Mouse (Mus musculus) monocyte, adult 5-6 weeks (primary cell): ENCODE measurements around the gene Gstt2. TPM values are rescaled to one million over a fixed set of nuclear protein-coding genes. Genes with fewer than 3 reads are reported as not detected.

Experiments
- ATAC-seq: fragments of 153-309, 156-312 bp; replicated peaks from 2 replicates; pipeline ENCODE4 v1.8.0; 2017; ENCODE audit warnings: mild to moderate bottlenecking; ENCODE audit not compliant: low TSS enrichment, insufficient number of reproducible peaks, severe bottlenecking, poor library complexity, low FRiP score
- total RNA-seq: library from RNA; stranded (forward); fragments of 200-1000, 200-491, 200-594 nt; gene quantifications from 3 replicates; pipeline ENCODE4 v1.2.3, GENCODE M21; 2017

The Gstt2 gene
- total RNA-seq, 1 experiment from 2014 or later = 10.7 TPM

DNA sequence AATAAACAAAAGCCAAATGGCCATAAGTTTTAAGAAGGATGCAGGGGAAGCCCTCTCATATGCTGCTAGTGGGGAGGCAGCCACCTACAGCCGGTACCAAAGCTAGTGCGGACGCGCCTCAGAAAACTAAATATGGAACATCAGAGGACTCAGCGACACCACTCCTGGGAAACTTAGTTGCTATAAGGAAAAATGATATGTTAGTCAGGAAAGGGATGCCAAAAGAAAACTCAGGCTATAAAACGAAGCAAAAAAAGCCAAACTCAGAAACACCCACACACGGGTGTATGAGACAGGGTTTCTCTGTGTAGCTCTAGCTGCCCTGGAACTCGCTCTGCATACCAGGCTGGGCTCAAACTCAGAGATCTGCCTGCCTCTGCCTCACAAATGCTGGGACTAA, 48.9 kb downstream of the Gstt2 start:
- ATAC-seq = no peak

- ATAC-seq = no peak
Measured at GRCm38 (mm10) chr10:75785442-75785841, 51.8 kb downstream of the Gstt2 start.

Other genes with a start within 250 kb of the Gstt2 start
- 0.75 to 2.8 TPM (median 1.8 TPM) in 3 replicates for gene Ggt5, start 248.1 kb downstream of the Gstt2 start, total RNA-seq
- gene Susd2, start 193.4 kb downstream of the Gstt2 start, total RNA-seq = 0.75 TPM in 1 of 3 replicates, not detected in the others
- 29.4 to 38.1 TPM (median 35.0 TPM) in 3 replicates for gene Cabin1, start 73.1 kb downstream of the Gstt2 start, total RNA-seq
- 13.5 to 18.8 TPM (median 16.8 TPM) in 3 replicates for gene Ddt, start 64.0 kb downstream of the Gstt2 start, total RNA-seq
- not detected in 3 replicates for gene Gm20441, start 56.5 kb downstream of the Gstt2 start, total RNA-seq
- gene Gstt3, start 56.0 kb downstream of the Gstt2 start, total RNA-seq = 1.1 to 2.1 TPM (median 1.9 TPM) in 3 replicates
- gene Gstt1, start 38.8 kb downstream of the Gstt2 start, total RNA-seq = 2.1 TPM in 1 of 3 replicates, not detected in the others
- 0.49 TPM in 1 of 3 replicates, not detected in the others for gene Gstt4, start 14.9 kb downstream of the Gstt2 start, total RNA-seq
- gene Mif, start 22.8 kb upstream of the Gstt2 start, total RNA-seq = 37.4 to 54.1 TPM (median 41.4 TPM) in 3 replicates
- gene Derl3, start 56.0 kb upstream of the Gstt2 start, total RNA-seq = 2.7 to 7.1 TPM (median 4.3 TPM) in 3 replicates
- 16.2 to 31.0 TPM (median 19.4 TPM) in 3 replicates for gene Smarcb1, start 84.2 kb upstream of the Gstt2 start, total RNA-seq
- gene Chchd10, start 95.7 kb upstream of the Gstt2 start, total RNA-seq = 1.4 to 5.9 TPM (median 5.8 TPM) in 3 replicates
- gene Mmp11, start 99.1 kb upstream of the Gstt2 start, total RNA-seq = 1.1 TPM in 1 of 3 replicates, not detected in the others
- gene Gm867, start 103.2 kb upstream of the Gstt2 start, total RNA-seq = 2.2 TPM in 1 of 3 replicates, not detected in the others
- gene Vpreb3, start 105.6 kb upstream of the Gstt2 start, total RNA-seq = 0.87 to 5.0 TPM (median 1.2 TPM) in 3 replicates
- gene Gm5134, start 117.1 kb upstream of the Gstt2 start, total RNA-seq = 0.10 to 0.53 TPM in 2 of 3 replicates, not detected in the other
- 4.8 to 11.1 TPM (median 10.7 TPM) in 3 replicates for gene Zfp280b, start 195.2 kb upstream of the Gstt2 start, total RNA-seq